Mouse (Mus musculus) CH12.LX (cell line): ENCODE measurements at regions not wholly inside any gene's neighbourhood (a gene's known extent, or its start where the extent isn't known, plus 50 kb on each side); places are given as distances from the start of the nearest gene placed in this dataset.

Experiments used
- DNase-seq: peaks from one replicate; pipeline ENCODE4 v3.0.0-alpha.2; 2013; ENCODE audit errors: extremely low read depth
- H3K27ac ChIP-seq: 2 replicates; pipeline ENCODE4 v1.5.1; 2012; ENCODE audit warnings: low read depth, mild to moderate bottlenecking, control low read depth, moderate library complexity; ENCODE audit not compliant: insufficient read depth
- H3K27me3 ChIP-seq: replicated peaks from 2 replicates; pipeline ENCODE3; 2012; ENCODE audit warnings: inconsistent platforms
- H3K36me3 ChIP-seq, 2 experiments: replicated peaks in 1 of 2; 2 replicates each; pipeline versions ENCODE3 to v1.6.1; 2012; ENCODE audit warnings: inconsistent platforms in 1 of 2, low read length in 1 of 2, mild to moderate bottlenecking in 1 of 2, mixed read lengths in 1 of 2, moderate library complexity in 1 of 2; ENCODE audit not compliant: control insufficient read depth in 1 of 2, insufficient read depth in 1 of 2
- H3K4me1 ChIP-seq, 2 experiments: 2 replicates each; pipeline ENCODE4 v1.6.1; 2012; ENCODE audit warnings: inconsistent platforms in 1 of 2, moderate library complexity in 1 of 2; ENCODE audit not compliant: insufficient read depth in 2 of 2, control insufficient read depth in 1 of 2
- H3K4me2 ChIP-seq: 2 replicates; pipeline ENCODE4 v1.6.1; 2012; ENCODE audit warnings: low read depth, mild to moderate bottlenecking, control low read depth; ENCODE audit not compliant: poor library complexity, insufficient read depth, severe bottlenecking
- H3K4me3 ChIP-seq, 3 experiments: fragments of 150-350 bp in 1 of 3; sonication (generic) in 1 of 3; replicated peaks in 1 of 3; 2 replicates each; pipeline versions ENCODE3 to v1.5.1; 2011 to 2012; ENCODE audit warnings: low read depth in 2 of 3, low read length in 2 of 3, mild to moderate bottlenecking in 2 of 3, moderate library complexity in 2 of 3, control low read depth in 1 of 3, improper control_type of control experiment in 1 of 3, inconsistent platforms in 1 of 3, mixed read lengths in 1 of 3; ENCODE audit not compliant: poor library complexity in 1 of 3
- H3K79me2 ChIP-seq: replicated peaks from 2 replicates; pipeline ENCODE4 v1.6.1; 2012; ENCODE audit warnings: mild to moderate bottlenecking, moderate library complexity; ENCODE audit not compliant: control insufficient read depth, poor library complexity, insufficient read depth, severe bottlenecking; ENCODE audit errors: extremely low read depth
- H3K9ac ChIP-seq: 2 replicates; pipeline ENCODE4 v1.6.1; 2012; ENCODE audit warnings: low read depth, mild to moderate bottlenecking, control low read depth, moderate library complexity; ENCODE audit not compliant: insufficient read depth
- H3K9me3 ChIP-seq: replicated peaks from 2 replicates; pipeline ENCODE3; 2012; ENCODE audit warnings: low read length, inconsistent platforms, mixed read lengths
- BHLHE40 ChIP-seq: IDR thresholded peaks from 2 replicates; pipeline ENCODE4 v1.6.1; 2011; ENCODE audit warnings: mild to moderate bottlenecking, low read depth, low read length, improper control_type of control experiment
- CHD1 ChIP-seq: IDR thresholded peaks from 2 replicates; pipeline ENCODE4 v1.6.1; 2012; ENCODE audit warnings: low read depth, low read length, improper control_type of control experiment, inconsistent platforms
- CHD2 ChIP-seq: IDR thresholded peaks from 2 replicates; pipeline ENCODE4 v1.6.1; 2011; ENCODE audit warnings: low read length, improper control_type of control experiment
- E2F4 ChIP-seq: IDR thresholded peaks from 2 replicates; pipeline ENCODE4 v1.6.1; 2011; ENCODE audit warnings: low read depth, low read length, improper control_type of control experiment; ENCODE audit not compliant: insufficient replicate concordance
- ELF1 ChIP-seq: IDR thresholded peaks from 2 replicates; pipeline ENCODE4 v1.6.1; 2014; ENCODE audit warnings: low read depth, mild to moderate bottlenecking, inconsistent platforms, low read length, improper control_type of control experiment
- EP300 ChIP-seq: IDR thresholded peaks from 2 replicates; pipeline ENCODE4 v1.6.1; 2011; ENCODE audit warnings: low read length, improper control_type of control experiment
- ETS1 ChIP-seq: conservative IDR thresholded peaks from 2 replicates; pipeline ENCODE4 v1.6.1; 2012; ENCODE audit warnings: low read depth, mild to moderate bottlenecking, inconsistent platforms, low read length, improper control_type of control experiment, moderate library complexity
- HCFC1 ChIP-seq: IDR thresholded peaks from 2 replicates; pipeline ENCODE4 v1.6.1; 2012; ENCODE audit warnings: low read depth, mild to moderate bottlenecking, inconsistent platforms, low read length, improper control_type of control experiment
- IRF4 ChIP-seq: IDR thresholded peaks from 2 replicates; pipeline ENCODE4 v1.6.1; 2014; ENCODE audit warnings: low read depth, mild to moderate bottlenecking, inconsistent platforms, low read length, improper control_type of control experiment
- JUND ChIP-seq: conservative IDR thresholded peaks from 2 replicates; pipeline ENCODE4 v1.6.1; 2011; ENCODE audit warnings: low read depth, low read length, improper control_type of control experiment
- KAT2A ChIP-seq: IDR thresholded peaks from 2 replicates; pipeline ENCODE4 v1.6.1; 2012; ENCODE audit warnings: low read length, improper control_type of control experiment, inconsistent platforms; ENCODE audit not compliant: insufficient replicate concordance
- MXI1 ChIP-seq: IDR thresholded peaks from 2 replicates; pipeline ENCODE4 v1.6.1; 2011; ENCODE audit warnings: mild to moderate bottlenecking, low read depth, low read length, improper control_type of control experiment
- NRF1 ChIP-seq: IDR thresholded peaks from 2 replicates; pipeline ENCODE4 v1.6.1; 2014; ENCODE audit warnings: low read depth, mild to moderate bottlenecking, inconsistent platforms, low read length, improper control_type of control experiment, moderate library complexity
- PAX5 ChIP-seq: IDR thresholded peaks from 2 replicates; pipeline ENCODE4 v1.6.1; 2012; ENCODE audit warnings: low read length, inconsistent platforms, mixed read lengths
- RAD21 ChIP-seq: IDR thresholded peaks from 2 replicates; pipeline ENCODE4 v1.6.1; 2011; ENCODE audit warnings: low read depth, mild to moderate bottlenecking, low read length, improper control_type of control experiment, moderate library complexity
- RCOR1 ChIP-seq: conservative IDR thresholded peaks from 2 replicates; pipeline ENCODE4 v1.6.1; 2012; ENCODE audit warnings: low read depth, mild to moderate bottlenecking, inconsistent platforms, low read length, improper control_type of control experiment
- SIN3A ChIP-seq: IDR thresholded peaks from 2 replicates; pipeline ENCODE4 v1.6.1; 2012; ENCODE audit warnings: low read length, improper control_type of control experiment, inconsistent platforms
- TBP ChIP-seq: conservative IDR thresholded peaks from 2 replicates; pipeline ENCODE4 v1.6.1; 2011; ENCODE audit warnings: low read depth, low read length, improper control_type of control experiment
- TCF12 ChIP-seq: IDR thresholded peaks from 2 replicates; pipeline ENCODE4 v1.6.1; 2014; ENCODE audit warnings: low read depth, mild to moderate bottlenecking, inconsistent platforms, low read length, improper control_type of control experiment
- UBTF ChIP-seq: IDR thresholded peaks from 2 replicates; pipeline ENCODE4 v1.6.1; 2012; ENCODE audit warnings: low read depth, mild to moderate bottlenecking, inconsistent platforms, low read length, improper control_type of control experiment, moderate library complexity
- USF2 ChIP-seq: conservative IDR thresholded peaks from 2 replicates; pipeline ENCODE4 v1.6.1; 2011; ENCODE audit warnings: low read depth, low read length, improper control_type of control experiment
- ZKSCAN1 ChIP-seq: IDR thresholded peaks from 2 replicates; pipeline ENCODE4 v1.6.1; 2012; ENCODE audit warnings: low read depth, inconsistent platforms, low read length, improper control_type of control experiment, borderline replicate concordance
- dilution Hi-C: fragments of 300-500 bp; cut with MboI; formaldehyde crosslinking; loops from 2 replicates; pipeline ENCODE4 v1.14.3; 2020; ENCODE audit warnings: low sequenced_read_pairs; ENCODE audit not compliant: extremely low pct_unique_long_range_greater_than_20kb, extremely low pct_ligation_motif_present
- in situ Hi-C: fragments of 300-500 bp; cut with MboI; formaldehyde crosslinking; loops from 3 replicates; pipeline ENCODE4 v1.14.3; 2019; ENCODE audit warnings: low sequenced_read_pairs, low pct_ligation_motif_present, low pct_unique_long_range_greater_than_20kb, mixed read lengths

DNA sequence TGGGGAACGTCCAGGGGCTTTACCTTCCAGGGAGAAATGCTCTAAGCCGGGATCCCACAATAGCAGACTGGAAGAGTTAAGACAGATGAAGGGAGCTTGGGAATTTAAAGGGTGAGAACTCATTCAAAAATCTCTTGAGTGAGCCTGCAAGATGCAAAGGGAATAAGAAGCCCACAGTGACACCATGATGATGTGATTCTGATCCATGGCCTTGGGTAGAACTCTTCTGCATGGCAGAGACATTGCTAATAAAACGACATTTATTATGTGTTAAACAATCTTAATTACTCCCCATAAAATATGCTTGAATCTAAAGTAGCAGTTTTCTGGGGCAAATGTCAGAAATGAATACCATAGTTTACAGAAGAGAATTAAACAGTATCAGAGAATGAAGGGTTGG lies 155.9 kb downstream of the Plod2 start:
- no peak overlapping the region for H3K27ac ChIP-seq
- no peaks in the 10 kb centered on the region for H3K79me2 ChIP-seq
- no peaks in the 10 kb centered on the region for H3K27me3 ChIP-seq
- H3K4me1 ChIP-seq = no peaks in the 10 kb centered on the region
- in situ Hi-C loops (no loop called here), dilution Hi-C loops (no loop called here)
- no peak overlapping the region for H3K4me2 ChIP-seq
- no peak overlapping the region for H3K9ac ChIP-seq
- H3K9me3 ChIP-seq = no peaks in the 10 kb centered on the region
- no peaks in the 10 kb centered on the region for H3K36me3 ChIP-seq
- no peak overlapping the region for H3K4me3 ChIP-seq
- TF ChIP-seq PAX5 = no peak
- TF ChIP-seq IRF4 = no peak
- TF ChIP-seq ELF1 = no peak
- TF ChIP-seq BHLHE40 = no peak
- TF ChIP-seq JUND = no peak
- no peak for TF ChIP-seq TBP
- TF ChIP-seq ZKSCAN1 = no peak
- TF ChIP-seq CHD2 = no peak
- TF ChIP-seq TCF12 = no peak
- TF ChIP-seq KAT2A = no peak
- TF ChIP-seq ETS1 = no peak
- TF ChIP-seq, all 38 proteins: peak for 0
- DNase-seq = no peak

DNA sequence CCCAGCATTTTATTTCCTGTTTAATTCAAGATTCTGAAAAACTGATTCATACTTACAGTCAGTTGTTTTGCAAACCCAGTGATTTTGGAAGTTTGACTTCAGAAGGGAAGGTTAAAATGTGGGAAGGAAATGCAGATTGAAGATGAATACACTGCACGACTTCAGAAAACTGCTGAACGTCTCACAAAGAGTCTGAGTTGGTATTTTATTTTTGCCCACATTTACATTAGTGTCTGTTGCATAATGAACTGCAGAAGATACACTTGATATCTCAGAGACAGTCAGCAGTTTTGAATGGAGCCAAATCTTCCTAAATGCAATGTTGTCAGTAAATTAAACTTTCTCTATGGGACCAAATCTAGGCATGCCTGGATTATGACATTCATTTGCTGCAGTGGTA lies 162.7 kb downstream of the Plod2 start:
- H3K27ac ChIP-seq = no peak overlapping the region
- H3K4me1 ChIP-seq = no peaks in the 10 kb centered on the region
- in situ Hi-C loops = no loop called here
- H3K9me3 ChIP-seq = no peaks in the 10 kb centered on the region
- H3K79me2 ChIP-seq = no peaks in the 10 kb centered on the region
- H3K36me3 ChIP-seq = no peaks in the 10 kb centered on the region
- no peak for TF ChIP-seq HCFC1
- no peak for TF ChIP-seq CHD2
- no peak for TF ChIP-seq MXI1
- TF ChIP-seq BHLHE40 = no peak
- no peak for TF ChIP-seq PAX5
- no peak for TF ChIP-seq EP300
- TF ChIP-seq E2F4 = no peak
- TF ChIP-seq JUND = no peak
- no peak for TF ChIP-seq TCF12
- dilution Hi-C loops = no loop called here
- no peak overlapping the region for H3K4me3 ChIP-seq
- DNase-seq = no peak
- H3K9ac ChIP-seq = no peak overlapping the region
- no peaks in the 10 kb centered on the region for H3K27me3 ChIP-seq
- H3K4me2 ChIP-seq = no peak overlapping the region

DNA sequence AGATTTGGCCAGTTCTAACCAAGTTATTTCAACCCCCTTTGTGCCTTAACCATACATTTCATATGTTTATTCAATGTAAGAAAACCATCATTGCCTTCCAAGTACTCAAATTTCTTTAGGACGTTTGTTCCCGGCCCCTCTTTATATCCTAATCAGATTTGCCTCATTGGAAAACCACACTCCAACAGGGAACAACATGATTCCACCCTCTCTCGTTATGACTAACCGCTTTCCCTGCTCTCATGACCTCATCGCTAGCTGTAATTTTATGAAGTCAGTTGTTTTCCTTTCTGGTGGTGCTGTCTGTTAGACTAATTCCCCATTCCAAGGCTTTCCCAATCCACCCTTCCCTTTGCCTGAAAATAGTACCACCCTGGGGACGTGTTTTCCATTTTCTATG lies 165.0 kb downstream of the Plod2 start:
- Histone ChIP-seq H3K36me3 (no peaks in the 10 kb centered on the region), H3K27ac (no peak overlapping the region), H3K79me2 (no peaks in the 10 kb centered on the region), H3K9ac (no peak overlapping the region), H3K9me3 (no peaks in the 10 kb centered on the region), H3K27me3 (no peaks in the 10 kb centered on the region), H3K4me3 (no peak overlapping the region), H3K4me2 (no peak overlapping the region), H3K4me1 (no peaks in the 10 kb centered on the region)
- no peak for DNase-seq
- dilution Hi-C loops = no loop called here
- in situ Hi-C loops = no loop called here
- TF ChIP-seq RCOR1 (no peak), RAD21 (no peak), ELF1 (no peak), TBP (no peak), UBTF (no peak), ETS1 (no peak), NRF1 (no peak), SIN3A (no peak), BHLHE40 (no peak), USF2 (no peak), CHD1 (no peak)
